Mouse (Mus musculus): ENCODE results near the gene Olfr412.

Olfr412 gene

GRCm38 (mm10) chr11:74415736-74416135 lies 53.9 kb downstream of the Olfr412 start:
- no peak for DNase-seq
